Mouse (Mus musculus) forebrain, embryonic 11.5 days (tissue): ENCODE data around the gene Akap1. TPM values are rescaled to one million over a fixed set of nuclear protein-coding genes. Genes with fewer than 3 reads are reported as not detected.
A peak's percentile ranks its signal among the peaks of the same experiment; 100 is the strongest.

Experiments used
- ATAC-seq: fragments of 200-750 bp; cut with Nextera tagmentation; replicated peaks from 2 replicates; pipeline ENCODE4 v1.8.0; 2017; ENCODE audit warnings: moderate TSS enrichment; ENCODE audit not compliant: low FRiP score
- DNase-seq: peaks from one replicate; pipeline ENCODE4 v3.0.0-alpha.2; 2017; ENCODE audit warnings: low spot score
- H3K27ac ChIP-seq: fragments of 300-500 bp; sonication (generic); 2 replicates; pipeline ENCODE4 v1.5.1; 2014; ENCODE audit warnings: low read depth, low read length
- H3K27me3 ChIP-seq: fragments of 300-500 bp; sonication (generic); 2 replicates; pipeline ENCODE4 v1.6.1; 2014; ENCODE audit warnings: mild to moderate bottlenecking, low read length, mixed read lengths; ENCODE audit not compliant: control insufficient read depth, insufficient read depth
- H3K36me3 ChIP-seq: fragments of 300-500 bp; sonication (generic); 2 replicates; pipeline ENCODE4 v1.6.1; 2014; ENCODE audit warnings: mild to moderate bottlenecking, low read length, moderate library complexity, mixed read lengths; ENCODE audit not compliant: control insufficient read depth, insufficient read depth
- H3K4me1 ChIP-seq: fragments of 300-500 bp; sonication (generic); replicated peaks from 2 replicates; pipeline ENCODE4 v1.6.1; 2014; ENCODE audit warnings: low read length, mixed read lengths; ENCODE audit not compliant: control insufficient read depth, insufficient read depth
- H3K4me2 ChIP-seq: fragments of 300-500 bp; sonication (generic); 2 replicates; pipeline ENCODE4 v1.6.1; 2014; ENCODE audit warnings: low read depth, mild to moderate bottlenecking, low read length, moderate library complexity, mixed read lengths; ENCODE audit not compliant: severe bottlenecking
- H3K4me3 ChIP-seq: fragments of 300-500 bp; sonication (generic); 2 replicates; pipeline ENCODE4 v1.5.1; 2014; ENCODE audit warnings: low read depth, low read length
- H3K9ac ChIP-seq: fragments of 300-500 bp; sonication (generic); 2 replicates; pipeline ENCODE4 v1.6.1; 2014; ENCODE audit warnings: low read length
- H3K9me3 ChIP-seq: fragments of 300-500 bp; sonication (generic); 2 replicates; pipeline ENCODE4 v1.6.1; 2016; ENCODE audit warnings: low read length, mixed read lengths; ENCODE audit not compliant: control insufficient read depth
- WGBS: fragments of 180-500 bp; shearing (Covaris S2); extraction: QIAGEN DNeasy Blood & Tissue Kit; methylation state at CpG from one replicate; pipeline ENCODE4 v1.1.7; 2014; 5-methylcytosine and 5-hydroxymethylcytosine counted together
- polyA plus RNA-seq: library from polyadenylated mRNA; unstranded; fragments of >200 nt; fragmentation: Nextera tagmentation; extraction: Ambion mirVana; gene quantifications from 2 replicates; pipeline ENCODE4 v1.2.1, GENCODE M21; 2014

Gene Akap1
- polyA plus RNA-seq, 1 experiment from 2014 or later: 16.1 TPM

- Histone ChIP-seq H3K27ac (no peak overlapping the region), H3K4me3 (no peak overlapping the region), H3K36me3 (no peaks in the 10 kb centered on the region; the same call in 1 of the 2 replicates), H3K4me2 (no peak overlapping the region), H3K9me3 (no peaks in the 10 kb centered on the region), H3K4me1 (no peaks in the 10 kb centered on the region), H3K27me3 (no peaks in the 10 kb centered on the region), H3K9ac (no peak overlapping the region)
- WGBS: 92% methylated on average over 4 of the region's 4 CpGs
- ATAC-seq (no peak), DNase-seq (no peak)
Measured at GRCm38 (mm10) chr11:88833099-88833498, 31.3 kb downstream of the Akap1 start.

- DNase-seq (no peak), ATAC-seq (no peak)
- Histone ChIP-seq H3K9ac (no peak overlapping the region), H3K4me3 (no peak overlapping the region), H3K4me2 (no peak overlapping the region), H3K27ac (no peak overlapping the region), H3K4me1 (no peaks in the 10 kb centered on the region), H3K9me3 (no peaks in the 10 kb centered on the region), H3K27me3 (no peaks in the 10 kb centered on the region), H3K36me3 (no peaks in the 10 kb centered on the region; the same call in 1 of the 2 replicates)
- 93% methylated on average over 2 of the region's 2 CpGs for WGBS
Measured at GRCm38 (mm10) chr11:88830257-88830804, 34.1 kb downstream of the Akap1 start.

- ATAC-seq: no peak
- H3K4me2 ChIP-seq: no peak overlapping the region
- no peak overlapping the region for H3K9ac ChIP-seq
- no peak overlapping the region for H3K27ac ChIP-seq
- no peaks in the 10 kb centered on the region; the same call in 1 of the 2 replicates for H3K36me3 ChIP-seq
- DNase-seq: no peak
- H3K9me3 ChIP-seq: no peaks in the 10 kb centered on the region
- H3K4me1 ChIP-seq: no peaks in the 10 kb centered on the region
- H3K27me3 ChIP-seq: no peaks in the 10 kb centered on the region
- H3K4me3 ChIP-seq: no peak overlapping the region
Measured at GRCm38 (mm10) chr11:88828528-88828927, 35.9 kb downstream of the Akap1 start.

DNA sequence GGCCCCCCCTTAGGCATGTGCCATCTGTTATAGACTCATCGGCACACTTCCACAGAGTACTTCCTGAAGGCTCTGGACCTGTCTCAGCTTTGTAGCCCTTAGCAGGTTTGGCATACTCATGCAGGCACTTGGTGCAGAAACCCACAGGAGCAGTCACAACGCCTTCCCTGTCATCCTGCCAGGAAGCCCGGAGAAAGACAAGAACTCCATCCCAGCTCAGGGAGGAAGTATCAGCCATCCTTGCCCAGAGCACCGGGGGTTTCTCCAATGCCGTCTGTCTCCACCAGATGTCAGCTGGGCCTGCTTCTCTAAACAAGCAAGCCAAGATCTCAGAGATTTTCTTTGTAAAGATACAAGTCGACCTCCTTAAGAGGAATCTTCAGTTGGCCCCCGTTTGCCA lies 38.5 kb downstream of the Akap1 start:
- Histone ChIP-seq H3K9ac (no peak overlapping the region), H3K27me3 (no peaks in the 10 kb centered on the region), H3K4me2 (no peak overlapping the region), H3K9me3 (no peaks in the 10 kb centered on the region), H3K4me3 (no peak overlapping the region), H3K36me3 (no peaks in the 10 kb centered on the region; the same call in 1 of the 2 replicates), H3K27ac (no peak overlapping the region), H3K4me1 (peaks cover 6% of the 10 kb centered on the region)
- 72% methylated on average over 7 of the region's 7 CpGs for WGBS
- ATAC-seq (no peak), DNase-seq (no peak)

DNA sequence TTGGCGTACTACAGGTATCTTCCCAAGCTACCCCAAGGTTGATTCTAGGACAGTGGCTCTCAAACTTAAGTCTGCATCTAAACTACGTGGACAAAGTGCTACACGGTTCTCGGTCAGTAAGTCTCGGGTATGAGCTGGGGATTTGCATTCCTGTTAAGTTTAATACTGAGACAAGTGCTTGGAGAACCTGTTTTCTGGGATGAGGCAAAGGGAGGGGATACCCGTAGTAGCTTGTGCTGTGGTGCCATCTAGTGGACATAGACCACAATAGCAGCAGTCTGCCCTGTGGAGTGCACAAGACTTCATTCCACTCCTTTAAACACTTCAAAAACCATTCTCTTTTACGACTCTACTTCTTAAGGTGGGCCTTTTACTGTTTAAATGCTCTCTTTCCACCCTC lies 41.4 kb downstream of the Akap1 start:
- 3% methylated on average over 7 of the region's 7 CpGs for WGBS
- DNase-seq (peak; percentile 86), ATAC-seq (peak; percentile 48; the same call in 1 of the 2 replicates)
- Histone ChIP-seq H3K4me3 (peak overlapping the region; percentile 21), H3K36me3 (no peaks in the 10 kb centered on the region), H3K9ac (0 out of 2 replicates have a peak overlapping the region, but pooled peaks have one; percentile 4), H3K27me3 (no peaks in the 10 kb centered on the region), H3K4me1 (peaks cover 12% of the 10 kb centered on the region), H3K9me3 (no peaks in the 10 kb centered on the region), H3K4me2 (peak overlapping the region; percentile 52), H3K27ac (no peak overlapping the region)

- H3K9me3 ChIP-seq: no peaks in the 10 kb centered on the region
- H3K9ac ChIP-seq: 0 out of 2 replicates have a peak overlapping the region, but pooled peaks have one; percentile 4
- 0 out of 2 replicates have a peak, but pooled peaks have one; percentile 45 for ATAC-seq
- WGBS: 15% methylated on average over 5 of the region's 5 CpGs
- no peaks in the 10 kb centered on the region for H3K36me3 ChIP-seq
- peaks cover 12% of the 10 kb centered on the region for H3K4me1 ChIP-seq
- peak; percentile 64 for DNase-seq
- H3K4me3 ChIP-seq: peak overlapping the region; percentile 21
- no peak overlapping the region for H3K27ac ChIP-seq
- H3K27me3 ChIP-seq: no peaks in the 10 kb centered on the region
- H3K4me2 ChIP-seq: peak overlapping the region; percentile 52
Measured at GRCm38 (mm10) chr11:88822526-88822925, 41.9 kb downstream of the Akap1 start.

DNA sequence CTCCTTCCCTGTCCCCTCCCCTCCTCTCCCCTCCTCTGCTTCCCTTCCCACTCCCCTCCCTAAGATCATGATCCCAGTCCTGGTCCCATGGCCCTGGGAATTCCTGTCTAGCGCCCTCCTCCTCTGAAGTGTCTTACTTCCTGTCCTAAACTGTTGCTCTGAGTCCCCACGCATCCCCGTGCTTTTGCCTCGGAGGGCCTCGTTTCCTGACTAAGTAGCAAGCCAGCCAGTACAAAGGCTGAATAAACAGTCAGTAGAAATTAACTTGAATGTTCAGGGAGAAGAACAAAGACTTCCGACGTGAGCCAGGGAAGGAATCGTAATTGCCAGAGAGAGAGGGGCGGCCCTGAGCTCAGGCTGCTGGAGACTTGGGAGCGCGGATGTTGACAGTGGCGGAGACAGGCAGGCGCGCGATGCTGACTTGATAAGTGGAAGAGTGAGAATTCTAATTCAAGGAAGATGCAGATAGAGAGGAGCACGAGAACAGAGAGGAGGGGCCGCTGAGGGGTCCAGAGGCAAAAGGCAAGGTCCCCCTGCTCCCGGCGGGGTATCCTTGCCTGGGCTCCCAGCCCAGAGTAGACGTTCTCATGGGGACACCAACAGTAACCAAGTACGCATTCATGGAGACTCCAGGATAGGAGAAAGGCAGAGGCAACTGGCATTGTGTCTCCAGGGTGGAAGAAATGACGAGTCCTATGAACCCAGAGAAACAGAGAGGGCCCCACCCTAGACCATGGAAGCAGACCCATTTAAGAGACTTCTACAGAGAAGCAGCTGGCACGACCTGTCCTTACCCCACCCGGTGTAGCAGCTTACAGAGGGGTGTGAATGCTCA lies 43.4 kb downstream of the Akap1 start:
- Histone ChIP-seq H3K9me3 (no peaks in the 10 kb centered on the region), H3K36me3 (no peaks in the 10 kb centered on the region), H3K27me3 (no peaks in the 10 kb centered on the region), H3K4me3 (no peak overlapping the region), H3K9ac (peak overlapping the region; percentile 41), H3K27ac (peak overlapping the region; percentile 57; the same call in 1 of the 2 replicates), H3K4me2 (peak overlapping the region; percentile 38; the same call in 1 of the 2 replicates), H3K4me1 (peaks cover 12% of the 10 kb centered on the region)
- WGBS: 8% methylated on average over 24 of the region's 24 CpGs
- ATAC-seq (peak; percentile 55; the same call in 1 of the 2 replicates), DNase-seq (peak; percentile 70)

- peak overlapping the region; percentile 5; the same call in 1 of the 2 replicates for H3K4me2 ChIP-seq
- WGBS: 6% methylated on average over 5 of the region's 6 CpGs
- peak overlapping the region; percentile 21; the same call in 1 of the 2 replicates for H3K27ac ChIP-seq
- no peak for DNase-seq
- no peaks in the 10 kb centered on the region for H3K36me3 ChIP-seq
- no peaks in the 10 kb centered on the region for H3K27me3 ChIP-seq
- peak overlapping the region; percentile 41 for H3K9ac ChIP-seq
- peaks cover 12% of the 10 kb centered on the region for H3K4me1 ChIP-seq
- peak; percentile 45; the same call in 1 of the 2 replicates for ATAC-seq
- H3K4me3 ChIP-seq: no peak overlapping the region
- H3K9me3 ChIP-seq: no peaks in the 10 kb centered on the region
Measured at GRCm38 (mm10) chr11:88820253-88820652, 44.1 kb downstream of the Akap1 start.
